Mouse (Mus musculus) bone marrow, adult 2 months (tissue): ENCODE measurements at regions not wholly inside any gene's neighbourhood (a gene's known extent, or its start where the extent isn't known, plus 50 kb on each side); places are given as distances from the start of the nearest gene placed in this dataset.

Source experiments
- CTCF ChIP-seq: fragments of 200-500 bp; IDR thresholded peaks from 2 replicates; pipeline ENCODE4 v1.5.1; 2011; ENCODE audit warnings: low read length, control low read depth; ENCODE audit not compliant: control insufficient read depth, insufficient read depth
- POLR2A ChIP-seq: fragments of 200-500 bp; IDR thresholded peaks from 2 replicates; pipeline ENCODE4 v1.6.1; 2011; ENCODE audit warnings: low read depth, mild to moderate bottlenecking, control low read depth, low read length, borderline replicate concordance; ENCODE audit not compliant: control insufficient read depth

- no peak for TF ChIP-seq POLR2A
- TF ChIP-seq CTCF = no peak
These were observed 377.4 kb downstream of the Arl4a start for GRCm38 (mm10) chr12:39660420-39660819.
